Mouse (Mus musculus): ENCODE data around the gene Gm128. TPM values are rescaled to one million over a fixed set of nuclear protein-coding genes. Genes with fewer than 3 reads are reported as not detected.

Gene Gm128
- total and polyA plus RNA-seq, 3 experiments: 0.08 to 0.18 TPM; not detected in 1

DNA sequence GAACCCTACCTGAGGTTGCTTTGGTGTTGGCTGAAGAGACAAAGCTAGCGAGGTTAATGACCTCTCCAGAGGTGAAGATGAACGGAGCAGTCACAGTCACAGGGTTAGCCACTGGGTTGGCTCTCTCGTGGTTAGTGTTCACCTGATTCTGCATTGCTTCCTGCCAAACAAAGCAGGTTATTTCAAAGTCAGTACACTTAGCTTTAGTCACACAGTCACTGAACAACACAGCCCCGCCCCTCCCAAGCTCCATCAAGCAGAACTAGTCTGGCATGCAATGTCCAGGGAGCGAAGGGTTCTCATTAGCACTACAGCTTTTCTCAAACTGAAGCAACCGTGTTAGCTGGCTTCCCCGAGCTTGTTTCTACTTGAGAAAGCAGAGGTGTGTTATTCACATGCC is 41.3 kb downstream of the Gm128 start:
- no peaks in the 10 kb centered on the region for H3K79me2 ChIP-seq (ENCODE audit: control insufficient read depth, insufficient read depth, low read length, poor library complexity)
- no peak overlapping the region for H3K9ac ChIP-seq (ENCODE audit: control insufficient read depth, low read depth, low read length, poor library complexity, severe bottlenecking)
- no peaks in the 10 kb centered on the region for H3K27me3 ChIP-seq (ENCODE audit: control insufficient read depth in 1 of 2, insufficient read depth in 2 of 2, low read length in 2 of 2)
- no peak overlapping the region for H3K4me3 ChIP-seq (ENCODE audit: control insufficient read depth in 1 of 2, insufficient read depth in 1 of 2, low read depth in 2 of 2, low read length in 2 of 2)
- peaks cover 0 to 95% of the 10 kb centered on the region in 2 experiments; a peak in 2 of 4 replicates for H3K36me3 ChIP-seq (ENCODE audit: control insufficient read depth in 1 of 2, insufficient read depth in 2 of 2, low read length in 2 of 2)
- no peak for DNase-seq (ENCODE audit: low read depth, low spot score)
- H3K27ac ChIP-seq (ENCODE audit: control insufficient read depth, low read depth, low read length): no peak overlapping the region
- no peaks in the 10 kb centered on the region for H3K9me3 ChIP-seq (replicated peaks; ENCODE audit: insufficient read depth, low read length)
- TF ChIP-seq BHLHE40 (IDR thresholded peaks at IDR 0.05; ENCODE audit: borderline replicate concordance, low read depth, low read length) (no peak), TCF12 (IDR thresholded peaks at IDR 0.05; ENCODE audit: low read depth, low read length) (no peak), E2F4 (IDR thresholded peaks at IDR 0.05; ENCODE audit: borderline replicate concordance, low read depth, low read length) (no peak), ZNF384 (IDR thresholded peaks at IDR 0.05; ENCODE audit: low read depth, low read length) (no peak), POLR2AphosphoS2 (IDR thresholded peaks at IDR 0.05; ENCODE audit: low read length) (no peak), RAD21 (IDR thresholded peaks at IDR 0.05; ENCODE audit: low read depth, low read length) (no peak), MAZ (IDR thresholded peaks at IDR 0.05; ENCODE audit: low read depth, low read length) (no peak), ETS1 (IDR thresholded peaks at IDR 0.05; ENCODE audit: low read depth, low read length) (no peak), RCOR1 (IDR thresholded peaks at IDR 0.05; ENCODE audit: low read depth, low read length) (no peak), CHD2 (IDR thresholded peaks at IDR 0.05; ENCODE audit: low read length) (no peak), GATA1 (IDR thresholded peaks at IDR 0.05; ENCODE audit: low read depth, low read length) (no peak), POLR2AphosphoS5 (IDR thresholded peaks at IDR 0.05; ENCODE audit: borderline replicate concordance, low read depth, low read length) (no peak), ELF1 (IDR thresholded peaks at IDR 0.05; ENCODE audit: low read depth, low read length) (no peak), POLR2A (IDR thresholded peaks at IDR 0.05; ENCODE audit: control insufficient read depth in 1 of 2, insufficient read depth in 1 of 2, low read depth in 1 of 2, low read length in 2 of 2, poor library complexity in 1 of 2) (no peak), MXI1 (IDR thresholded peaks at IDR 0.05; ENCODE audit: low read depth, low read length) (no peak)
- H3K4me1 ChIP-seq (ENCODE audit: control insufficient read depth in 1 of 2, insufficient read depth in 2 of 2, low read length in 2 of 2): no peaks in the 10 kb centered on the region

DNA sequence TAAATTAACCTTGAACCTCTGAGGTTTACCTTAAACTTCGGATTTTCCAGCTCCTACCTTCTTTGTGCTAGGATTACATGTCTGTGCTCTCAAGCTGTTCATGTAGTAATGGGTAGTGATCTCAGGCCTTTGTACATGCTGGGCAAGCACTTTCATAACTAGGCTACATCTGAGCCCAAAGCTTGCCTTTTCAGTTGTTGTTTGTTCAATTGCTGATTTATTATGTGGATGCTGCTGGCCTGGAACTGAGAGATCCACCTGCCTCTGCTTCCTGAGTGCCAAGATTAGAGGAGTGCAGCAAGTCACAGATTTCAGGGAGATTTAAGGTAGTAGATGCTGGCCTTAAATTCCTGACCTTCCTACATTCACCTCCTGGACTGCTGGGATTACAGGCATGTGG is 42.3 kb downstream of the Gm128 start:
- Histone ChIP-seq H3K27me3 (ENCODE audit: control insufficient read depth in 1 of 2, insufficient read depth in 2 of 2, low read length in 2 of 2) (no peaks in the 10 kb centered on the region), H3K4me3 (ENCODE audit: control insufficient read depth in 1 of 2, insufficient read depth in 1 of 2, low read depth in 2 of 2, low read length in 2 of 2) (no peak overlapping the region), H3K4me1 (ENCODE audit: control insufficient read depth in 1 of 2, insufficient read depth in 2 of 2, low read length in 2 of 2) (no peaks in the 10 kb centered on the region), H3K27ac (ENCODE audit: control insufficient read depth, low read depth, low read length) (no peak overlapping the region), H3K9me3 (replicated peaks; ENCODE audit: insufficient read depth, low read length) (no peaks in the 10 kb centered on the region), H3K9ac (ENCODE audit: control insufficient read depth, low read depth, low read length, poor library complexity, severe bottlenecking) (no peak overlapping the region), H3K36me3 (ENCODE audit: control insufficient read depth in 1 of 2, insufficient read depth in 2 of 2, low read length in 2 of 2) (peaks cover 0 to 84% of the 10 kb centered on the region in 2 experiments; a peak in 2 of 4 replicates), H3K79me2 (ENCODE audit: control insufficient read depth, insufficient read depth, low read length, poor library complexity) (no peaks in the 10 kb centered on the region)
- no peak for DNase-seq (ENCODE audit: low read depth, low spot score)
- no peak for TF ChIP-seq E2F4 (IDR thresholded peaks at IDR 0.05; ENCODE audit: borderline replicate concordance, low read depth, low read length)
- TF ChIP-seq MAFK (IDR thresholded peaks at IDR 0.05; ENCODE audit: borderline replicate concordance, low read depth, low read length): no peak
- no peak for TF ChIP-seq HCFC1 (IDR thresholded peaks at IDR 0.05; ENCODE audit: low read depth, low read length)
- no peak for TF ChIP-seq SIN3A (IDR thresholded peaks at IDR 0.05; ENCODE audit: low read length)
- no peak for TF ChIP-seq JUND (IDR thresholded peaks at IDR 0.05; ENCODE audit: low read depth, low read length)
- TF ChIP-seq TAL1 (IDR thresholded peaks at IDR 0.05; ENCODE audit: low read length): no peak
- TF ChIP-seq GABPA (IDR thresholded peaks at IDR 0.05; ENCODE audit: low read depth, low read length): no peak
- no peak for TF ChIP-seq NRF1 (IDR thresholded peaks at IDR 0.05; ENCODE audit: insufficient read depth, low read depth, low read length, poor library complexity, severe bottlenecking)
- no peak for TF ChIP-seq ZMIZ1 (IDR thresholded peaks at IDR 0.05; ENCODE audit: low read depth, low read length)
- TF ChIP-seq MYC (IDR thresholded peaks at IDR 0.05; ENCODE audit: low read depth, low read length): no peak
- no peak for TF ChIP-seq BHLHE40 (IDR thresholded peaks at IDR 0.05; ENCODE audit: borderline replicate concordance, low read depth, low read length)
- TF ChIP-seq POLR2A (IDR thresholded peaks at IDR 0.05; ENCODE audit: control insufficient read depth in 1 of 2, insufficient read depth in 1 of 2, low read depth in 1 of 2, low read length in 2 of 2, poor library complexity in 1 of 2): no peak
